Mouse (Mus musculus) kidney, embryonic 16.5 days (tissue): ENCODE measurements at regions not wholly inside any gene's neighbourhood (a gene's known extent, or its start where the extent isn't known, plus 50 kb on each side); places are given as distances from the start of the nearest gene placed in this dataset.

ENCODE experiments used
- ATAC-seq: fragments of 200-750 bp; cut with Nextera tagmentation; 2 replicates; pipeline ENCODE4 v1.8.0; 2017; ENCODE audit warnings: moderate TSS enrichment; ENCODE audit not compliant: low FRiP score, low TSS enrichment
- H3K27ac ChIP-seq: fragments of 300-500 bp; sonication (generic); 2 replicates; pipeline ENCODE4 v1.5.1; 2014; ENCODE audit warnings: low read length
- H3K27me3 ChIP-seq: fragments of 300-500 bp; sonication (generic); 2 replicates; pipeline ENCODE4 v1.6.1; 2014; ENCODE audit warnings: low read length, control low read depth, mixed read lengths; ENCODE audit not compliant: insufficient read depth
- H3K36me3 ChIP-seq: fragments of 300-500 bp; sonication (generic); 2 replicates; pipeline ENCODE4 v1.6.1; 2014; ENCODE audit warnings: low read length, control low read depth, mixed read lengths; ENCODE audit not compliant: insufficient read depth
- H3K4me1 ChIP-seq: fragments of 300-500 bp; sonication (generic); 2 replicates; pipeline ENCODE4 v1.6.1; 2014; ENCODE audit warnings: low read length, control low read depth, mixed read lengths; ENCODE audit not compliant: insufficient read depth
- H3K4me2 ChIP-seq: fragments of 300-500 bp; sonication (generic); replicated peaks from 2 replicates; pipeline ENCODE4 v1.6.1; 2014; ENCODE audit warnings: low read depth, low read length
- H3K4me3 ChIP-seq: fragments of 300-500 bp; sonication (generic); 2 replicates; pipeline ENCODE4 v1.5.1; 2014; ENCODE audit warnings: mild to moderate bottlenecking, low read length
- H3K9ac ChIP-seq: fragments of 300-500 bp; sonication (generic); replicated peaks from 2 replicates; pipeline ENCODE4 v1.6.1; 2014; ENCODE audit warnings: low read length
- H3K9me3 ChIP-seq: fragments of 300-500 bp; sonication (generic); 2 replicates; pipeline ENCODE4 v1.6.1; 2016; ENCODE audit warnings: low read length, control low read depth
- WGBS: fragments of 180-500 bp; shearing (Covaris S2); extraction: QIAGEN DNeasy Blood & Tissue Kit; methylation state at CpG from one replicate; pipeline ENCODE4 v1.1.7; 2014; 5-methylcytosine and 5-hydroxymethylcytosine counted together

GRCm38 (mm10) chr11:17859364-17860131 is 94.1 kb downstream of the Etaa1 start:
- no peaks in the 10 kb centered on the region for H3K27me3 ChIP-seq
- peak overlapping the region; percentile 38; the same call in 1 of the 2 replicates for H3K27ac ChIP-seq
- 0 out of 2 replicates have a peak, but pooled peaks cover 5% of the 10 kb centered on the region for H3K4me1 ChIP-seq
- no peak overlapping the region for H3K9ac ChIP-seq
- H3K4me3 ChIP-seq = no peak overlapping the region
- 25% methylated on average over 9 of the region's 9 CpGs for WGBS
- H3K9me3 ChIP-seq = no peaks in the 10 kb centered on the region
- H3K4me2 ChIP-seq = peak overlapping the region; percentile 3; the same call in 1 of the 2 replicates
- peak; percentile 90 for ATAC-seq
- no peaks in the 10 kb centered on the region for H3K36me3 ChIP-seq

- 46% methylated on average over 4 of the region's 4 CpGs for WGBS
- Histone ChIP-seq H3K4me3 (no peak overlapping the region), H3K27me3 (no peaks in the 10 kb centered on the region), H3K9ac (no peak overlapping the region), H3K27ac (no peak overlapping the region), H3K36me3 (no peaks in the 10 kb centered on the region), H3K4me2 (no peak overlapping the region), H3K4me1 (no peaks in the 10 kb centered on the region), H3K9me3 (no peaks in the 10 kb centered on the region)
- ATAC-seq = no peak
Measured at GRCm38 (mm10) chr11:17864833-17865397, 88.8 kb downstream of the Etaa1 start.

DNA sequence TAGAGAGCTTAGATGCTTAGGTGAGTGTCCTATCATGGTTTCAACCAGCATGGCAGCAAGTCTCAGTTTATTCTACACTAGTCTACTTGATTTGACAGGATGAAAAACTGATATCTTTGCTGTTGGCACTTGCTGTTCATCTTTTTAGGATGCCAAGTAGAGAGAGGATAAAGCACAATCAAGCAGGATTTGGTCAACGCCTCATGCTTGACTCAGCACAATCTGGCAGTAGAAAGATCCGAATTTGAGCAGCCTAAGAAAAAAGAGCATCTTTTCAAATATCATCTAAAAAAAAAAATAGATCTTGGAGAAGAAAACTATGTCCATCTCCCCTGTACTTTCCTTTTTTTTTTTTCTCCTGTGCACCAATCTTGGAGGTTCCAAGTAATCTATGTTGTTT is 83.0 kb downstream of the Etaa1 start:
- Histone ChIP-seq H3K4me2 (no peak overlapping the region), H3K9ac (no peak overlapping the region), H3K36me3 (no peaks in the 10 kb centered on the region), H3K27me3 (no peaks in the 10 kb centered on the region), H3K4me1 (no peaks in the 10 kb centered on the region), H3K4me3 (no peak overlapping the region), H3K27ac (no peak overlapping the region), H3K9me3 (no peaks in the 10 kb centered on the region)
- ATAC-seq = no peak
- 86% methylated on average over 2 of the region's 2 CpGs for WGBS

DNA sequence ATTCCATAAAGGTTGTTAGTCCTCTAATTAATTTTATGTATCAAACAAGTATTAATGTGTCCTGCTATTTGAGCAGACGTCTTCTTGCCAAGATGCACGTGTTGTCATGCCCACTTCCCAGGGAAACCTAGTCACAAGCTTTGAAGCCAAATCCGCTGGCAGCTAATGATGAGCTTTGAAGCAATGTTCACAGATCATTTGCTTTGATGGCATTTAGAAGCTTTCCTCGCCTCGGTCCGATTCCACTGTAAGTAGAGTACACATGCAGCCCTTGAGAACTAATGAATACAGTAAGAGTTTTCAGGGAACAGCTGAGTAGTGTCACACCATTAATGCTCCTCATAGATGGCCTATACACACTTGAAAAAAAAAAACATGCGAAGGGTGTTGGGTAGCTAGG is 81.8 kb downstream of the Etaa1 start:
- Histone ChIP-seq H3K4me2 (no peak overlapping the region), H3K4me1 (no peaks in the 10 kb centered on the region), H3K9me3 (no peaks in the 10 kb centered on the region), H3K27me3 (no peaks in the 10 kb centered on the region), H3K36me3 (no peaks in the 10 kb centered on the region), H3K4me3 (no peak overlapping the region), H3K27ac (no peak overlapping the region), H3K9ac (no peak overlapping the region)
- ATAC-seq = no peak
- WGBS = 31% methylated on average over 7 of the region's 7 CpGs

DNA sequence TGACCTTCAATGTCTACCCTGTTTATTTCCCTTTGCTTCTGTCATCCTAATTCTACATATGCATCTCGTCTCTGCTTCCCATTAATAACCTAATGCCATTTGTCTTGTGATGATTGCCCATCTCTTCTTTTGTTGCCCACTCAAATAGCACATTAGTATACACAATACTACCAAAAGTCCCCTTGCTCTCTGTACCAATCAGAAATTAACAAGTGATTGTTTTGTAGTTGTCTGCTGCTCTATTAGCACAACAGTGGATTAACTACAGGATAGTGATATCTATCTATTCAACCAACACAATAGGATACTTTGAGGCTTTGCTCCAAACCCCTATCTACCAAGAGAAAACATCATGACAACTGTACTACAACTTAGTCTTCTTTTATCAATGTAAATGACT is 70.4 kb downstream of the Etaa1 start:
- ATAC-seq = no peak
- Histone ChIP-seq H3K27ac (no peak overlapping the region), H3K27me3 (no peaks in the 10 kb centered on the region), H3K36me3 (no peaks in the 10 kb centered on the region), H3K4me2 (no peak overlapping the region), H3K4me3 (no peak overlapping the region), H3K4me1 (no peaks in the 10 kb centered on the region), H3K9ac (no peak overlapping the region), H3K9me3 (peaks cover 5% of the 10 kb centered on the region; the same call in 1 of the 2 replicates)
- 69% methylated on average over 1 of the region's 1 CpGs for WGBS
